Mouse (Mus musculus): ENCODE results near the gene Cep63. TPM values are rescaled to one million over a fixed set of nuclear protein-coding genes. Genes with fewer than 3 reads are reported as not detected.
A peak's percentile ranks its signal among the peaks of the same experiment; 100 is the strongest.

Cep63 gene
- polyA plus RNA-seq, 1 experiment from 2014 or later, result 52.6 TPM

GRCm38 (mm10) chr9:102601666-102602065 is 24.7 kb downstream of the Cep63 start:
- H3K27me3 ChIP-seq (ENCODE audit: control insufficient read depth, insufficient read depth, low read length), result no peaks in the 10 kb centered on the region
- H3K4me2 ChIP-seq (ENCODE audit: low read depth, low read length), result no peak overlapping the region
- no peaks in the 10 kb centered on the region for H3K4me1 ChIP-seq (ENCODE audit: control insufficient read depth, insufficient read depth, low read length)
- H3K27ac ChIP-seq (ENCODE audit: low read length), result no peak overlapping the region
- H3K4me3 ChIP-seq (ENCODE audit: low read length), result no peak overlapping the region
- H3K9ac ChIP-seq (ENCODE audit: low read length), result no peak overlapping the region
- no peaks in the 10 kb centered on the region for H3K9me3 ChIP-seq (replicated peaks; ENCODE audit: control insufficient read depth, low read length)
- 80% methylated on average over 2 of the region's 2 CpGs for WGBS
- H3K36me3 ChIP-seq (ENCODE audit: control insufficient read depth, insufficient read depth), result peaks cover 14% of the 10 kb centered on the region
- ATAC-seq (replicated peaks; ENCODE audit: extremely low read depth, insufficient read depth, low FRiP score), result no peak

GRCm38 (mm10) chr9:102601187-102601586 is 25.1 kb downstream of the Cep63 start:
- ATAC-seq (replicated peaks; ENCODE audit: extremely low read depth, insufficient read depth, low FRiP score), result no peak
- WGBS, result 91% methylated on average over 2 of the region's 2 CpGs
- no peak overlapping the region for H3K4me2 ChIP-seq (ENCODE audit: low read depth, low read length)
- H3K27me3 ChIP-seq (ENCODE audit: control insufficient read depth, insufficient read depth, low read length), result no peaks in the 10 kb centered on the region
- no peak overlapping the region for H3K9ac ChIP-seq (ENCODE audit: low read length)
- no peak overlapping the region for H3K4me3 ChIP-seq (ENCODE audit: low read length)
- peaks cover 17% of the 10 kb centered on the region for H3K36me3 ChIP-seq (ENCODE audit: control insufficient read depth, insufficient read depth)
- H3K4me1 ChIP-seq (ENCODE audit: control insufficient read depth, insufficient read depth, low read length), result no peaks in the 10 kb centered on the region
- H3K9me3 ChIP-seq (replicated peaks; ENCODE audit: control insufficient read depth, low read length), result no peaks in the 10 kb centered on the region
- no peak overlapping the region for H3K27ac ChIP-seq (ENCODE audit: low read length)

GRCm38 (mm10) chr9:102595662-102596436 is 30.5 kb downstream of the Cep63 start:
- Histone ChIP-seq H3K27ac (ENCODE audit: low read length) (no peak overlapping the region), H3K9ac (ENCODE audit: low read length) (no peak overlapping the region), H3K27me3 (ENCODE audit: control insufficient read depth, insufficient read depth, low read length) (no peaks in the 10 kb centered on the region), H3K4me1 (ENCODE audit: control insufficient read depth, insufficient read depth, low read length) (no peaks in the 10 kb centered on the region), H3K9me3 (replicated peaks; ENCODE audit: control insufficient read depth, low read length) (no peaks in the 10 kb centered on the region), H3K4me2 (ENCODE audit: low read depth, low read length) (no peak overlapping the region), H3K4me3 (ENCODE audit: low read length) (no peak overlapping the region), H3K36me3 (ENCODE audit: control insufficient read depth, insufficient read depth) (peaks cover 36% of the 10 kb centered on the region)
- ATAC-seq (replicated peaks; ENCODE audit: extremely low read depth, insufficient read depth, low FRiP score), result no peak
- WGBS, result 81% methylated on average over 8 of the region's 8 CpGs

- no peaks in the 10 kb centered on the region for H3K27me3 ChIP-seq (ENCODE audit: control insufficient read depth, insufficient read depth, low read length)
- no peak for ATAC-seq (replicated peaks; ENCODE audit: extremely low read depth, insufficient read depth, low FRiP score)
- WGBS, result 55% methylated on average over 6 of the region's 6 CpGs
- no peak overlapping the region for H3K27ac ChIP-seq (ENCODE audit: low read length)
- no peak overlapping the region for H3K4me2 ChIP-seq (ENCODE audit: low read depth, low read length)
- H3K4me3 ChIP-seq (ENCODE audit: low read length), result no peak overlapping the region
- H3K36me3 ChIP-seq (ENCODE audit: control insufficient read depth, insufficient read depth), result peaks cover 36% of the 10 kb centered on the region
- H3K9me3 ChIP-seq (replicated peaks; ENCODE audit: control insufficient read depth, low read length), result no peaks in the 10 kb centered on the region
- H3K4me1 ChIP-seq (ENCODE audit: control insufficient read depth, insufficient read depth, low read length), result no peaks in the 10 kb centered on the region
- H3K9ac ChIP-seq (ENCODE audit: low read length), result no peak overlapping the region
These were observed 31.5 kb downstream of the Cep63 start for GRCm38 (mm10) chr9:102594667-102595393.

- WGBS, result 83% methylated on average over 5 of the region's 5 CpGs
- Histone ChIP-seq H3K9me3 (replicated peaks; ENCODE audit: control insufficient read depth, low read length) (no peaks in the 10 kb centered on the region), H3K27me3 (ENCODE audit: control insufficient read depth, insufficient read depth, low read length) (no peaks in the 10 kb centered on the region), H3K4me2 (ENCODE audit: low read depth, low read length) (no peak overlapping the region), H3K27ac (ENCODE audit: low read length) (no peak overlapping the region), H3K4me1 (ENCODE audit: control insufficient read depth, insufficient read depth, low read length) (no peaks in the 10 kb centered on the region), H3K36me3 (ENCODE audit: control insufficient read depth, insufficient read depth) (peaks cover 23% of the 10 kb centered on the region), H3K9ac (ENCODE audit: low read length) (no peak overlapping the region), H3K4me3 (ENCODE audit: low read length) (no peak overlapping the region)
- ATAC-seq (replicated peaks; ENCODE audit: extremely low read depth, insufficient read depth, low FRiP score), result no peak
These were observed 39.0 kb downstream of the Cep63 start for GRCm38 (mm10) chr9:102587347-102587746.

- no peak overlapping the region for H3K4me2 ChIP-seq (ENCODE audit: low read depth, low read length)
- H3K27ac ChIP-seq (ENCODE audit: low read length), result no peak overlapping the region
- no peak overlapping the region for H3K4me3 ChIP-seq (ENCODE audit: low read length)
- ATAC-seq (replicated peaks; ENCODE audit: extremely low read depth, insufficient read depth, low FRiP score), result no peak
- H3K27me3 ChIP-seq (ENCODE audit: control insufficient read depth, insufficient read depth, low read length), result no peaks in the 10 kb centered on the region
- H3K4me1 ChIP-seq (ENCODE audit: control insufficient read depth, insufficient read depth, low read length), result no peaks in the 10 kb centered on the region
- peaks cover 13% of the 10 kb centered on the region; the same call in 1 of the 2 replicates for H3K36me3 ChIP-seq (ENCODE audit: control insufficient read depth, insufficient read depth)
- H3K9ac ChIP-seq (ENCODE audit: low read length), result no peak overlapping the region
- H3K9me3 ChIP-seq (replicated peaks; ENCODE audit: control insufficient read depth, low read length), result no peaks in the 10 kb centered on the region
- 69% methylated on average over 12 of the region's 12 CpGs for WGBS
These were observed 44.3 kb downstream of the Cep63 start for GRCm38 (mm10) chr9:102581921-102582469.

- no peak for ATAC-seq (replicated peaks; ENCODE audit: extremely low read depth, insufficient read depth, low FRiP score)
- peak overlapping the region; percentile 43; the same call in 1 of the 2 replicates for H3K27ac ChIP-seq (ENCODE audit: low read length)
These were observed 48.9 kb downstream of the Cep63 start for GRCm38 (mm10) chr9:102577480-102577879.

GRCm38 (mm10) chr9:102572888-102573287 is 53.4 kb downstream of the Cep63 start:
- H3K4me3 ChIP-seq (ENCODE audit: low read length), result no peak overlapping the region

More at GRCm38 (mm10) chr9:102577480-102577879, 48.9 kb downstream of the Cep63 start:
- H3K4me2 ChIP-seq (ENCODE audit: low read depth, low read length), result no peak overlapping the region
- H3K27me3 ChIP-seq (ENCODE audit: control insufficient read depth, insufficient read depth, low read length), result no peaks in the 10 kb centered on the region
- no peak overlapping the region for H3K4me3 ChIP-seq (ENCODE audit: low read length)
- 47% methylated on average over 5 of the region's 5 CpGs for WGBS
- no peaks in the 10 kb centered on the region for H3K4me1 ChIP-seq (ENCODE audit: control insufficient read depth, insufficient read depth, low read length)
- no peak overlapping the region for H3K9ac ChIP-seq (ENCODE audit: low read length)
- no peaks in the 10 kb centered on the region for H3K36me3 ChIP-seq (ENCODE audit: control insufficient read depth, insufficient read depth)
- no peaks in the 10 kb centered on the region for H3K9me3 ChIP-seq (replicated peaks; ENCODE audit: control insufficient read depth, low read length)

GRCm38 (mm10) chr9:102558463-102558862 is 67.9 kb downstream of the Cep63 start:
- H3K4me2 ChIP-seq (ENCODE audit: low read depth, low read length), result no peak overlapping the region
- H3K4me1 ChIP-seq (ENCODE audit: control insufficient read depth, insufficient read depth, low read length), result no peaks in the 10 kb centered on the region
- no peaks in the 10 kb centered on the region for H3K27me3 ChIP-seq (ENCODE audit: control insufficient read depth, insufficient read depth, low read length)
- peaks cover 7% of the 10 kb centered on the region for H3K9me3 ChIP-seq (replicated peaks; ENCODE audit: control insufficient read depth, low read length)
- no peak overlapping the region for H3K27ac ChIP-seq (ENCODE audit: low read length)
- 88% methylated on average over 3 of the region's 3 CpGs for WGBS
- H3K36me3 ChIP-seq (ENCODE audit: control insufficient read depth, insufficient read depth), result no peaks in the 10 kb centered on the region
- H3K9ac ChIP-seq (ENCODE audit: low read length), result no peak overlapping the region
- ATAC-seq (replicated peaks; ENCODE audit: extremely low read depth, insufficient read depth, low FRiP score), result no peak
- no peak overlapping the region for H3K4me3 ChIP-seq (ENCODE audit: low read length)

More at GRCm38 (mm10) chr9:102572888-102573287, 53.4 kb downstream of the Cep63 start:
- H3K9ac ChIP-seq (ENCODE audit: low read length), result no peak overlapping the region
- H3K4me1 ChIP-seq (ENCODE audit: control insufficient read depth, insufficient read depth, low read length), result no peaks in the 10 kb centered on the region
- 68% methylated on average over 5 of the region's 5 CpGs for WGBS
- no peaks in the 10 kb centered on the region for H3K27me3 ChIP-seq (ENCODE audit: control insufficient read depth, insufficient read depth, low read length)
- no peak overlapping the region for H3K27ac ChIP-seq (ENCODE audit: low read length)
- H3K9me3 ChIP-seq (replicated peaks; ENCODE audit: control insufficient read depth, low read length), result peaks cover 6% of the 10 kb centered on the region; the same call in 1 of the 2 replicates
- ATAC-seq (replicated peaks; ENCODE audit: extremely low read depth, insufficient read depth, low FRiP score), result no peak
- H3K4me2 ChIP-seq (ENCODE audit: low read depth, low read length), result no peak overlapping the region
- H3K36me3 ChIP-seq (ENCODE audit: control insufficient read depth, insufficient read depth), result no peaks in the 10 kb centered on the region

Measured in heart, embryonic 16.5 days (tissue).